Mouse (Mus musculus): Measurements from ENCODE around the gene Ncor1. TPM values are rescaled to one million over a fixed set of nuclear protein-coding genes. Genes with fewer than 3 reads are reported as not detected.

Gene Ncor1
- total RNA-seq, 1 experiment from 2014 or later: 292 TPM

GRCm38 (mm10) chr11:62281601-62281997, 176.7 kb downstream of the Ncor1 start:
- ATAC-seq (replicated peaks; ENCODE audit: insufficient number of reproducible peaks, low FRiP score, low TSS enrichment, poor library complexity, severe bottlenecking): no peak

- peak; percentile 85 for ATAC-seq (replicated peaks; ENCODE audit: insufficient number of reproducible peaks, low FRiP score, low TSS enrichment, poor library complexity, severe bottlenecking)
Observed at GRCm38 (mm10) chr11:62280675-62281600, 177.4 kb downstream of the Ncor1 start, which contains the start of the genes Zswim7 and Ttc19. TSS of gene Zswim7 (minus strand) at chr11:62281375. TSS of gene Ttc19 (plus strand) at chr11:62281473.

DNA sequence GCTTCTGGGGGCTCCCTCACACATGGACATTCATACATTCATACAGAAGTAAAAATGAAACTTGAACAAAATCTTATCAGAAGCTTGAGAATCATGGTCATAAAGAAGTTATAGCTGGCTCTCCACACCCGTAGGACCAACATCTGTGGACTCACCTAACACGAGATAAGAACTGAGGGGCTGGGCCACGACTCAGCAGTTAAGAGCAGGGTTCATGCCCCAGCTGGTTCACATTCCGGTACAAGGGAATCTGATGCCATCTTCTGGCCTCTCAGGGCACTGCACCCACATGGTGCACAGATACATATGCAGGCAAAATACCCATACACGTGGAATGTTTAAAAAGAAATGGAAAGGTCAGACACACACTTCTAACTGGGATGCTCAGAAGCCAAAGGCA, 180.3 kb downstream of the Ncor1 start:
- ATAC-seq (replicated peaks; ENCODE audit: insufficient number of reproducible peaks, low FRiP score, low TSS enrichment, poor library complexity, severe bottlenecking): peak; percentile 56

GRCm38 (mm10) chr11:62277086-62277485, 181.3 kb downstream of the Ncor1 start:
- no peak for ATAC-seq (replicated peaks; ENCODE audit: insufficient number of reproducible peaks, low FRiP score, low TSS enrichment, poor library complexity, severe bottlenecking)

DNA sequence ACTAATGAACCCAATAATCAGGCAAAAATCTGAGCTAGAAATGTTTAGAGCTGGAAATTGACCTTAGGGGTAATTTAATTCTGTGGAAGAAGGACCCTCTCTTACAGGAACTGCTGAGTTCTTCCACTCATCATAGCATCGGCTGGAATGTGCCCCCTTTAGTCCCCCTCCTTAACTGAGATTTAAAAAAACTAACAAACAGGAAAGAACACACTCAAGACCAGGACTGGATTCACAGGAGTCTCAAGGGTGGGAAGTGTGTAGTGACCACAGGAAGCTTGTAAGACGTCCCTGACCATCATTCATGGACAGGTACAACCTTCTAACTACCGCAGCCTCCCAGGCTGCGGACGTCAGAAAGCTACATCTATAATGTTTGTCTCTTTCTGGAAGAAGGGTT, 187.5 kb downstream of the Ncor1 start:
- no peak for ATAC-seq (replicated peaks; ENCODE audit: insufficient number of reproducible peaks, low FRiP score, low TSS enrichment, poor library complexity, severe bottlenecking)

GRCm38 (mm10) chr11:62269097-62269496, 189.2 kb downstream of the Ncor1 start:
- no peak for ATAC-seq (replicated peaks; ENCODE audit: insufficient number of reproducible peaks, low FRiP score, low TSS enrichment, poor library complexity, severe bottlenecking)

GRCm38 (mm10) chr11:62268381-62268780, 190.0 kb downstream of the Ncor1 start:
- ATAC-seq (replicated peaks; ENCODE audit: insufficient number of reproducible peaks, low FRiP score, low TSS enrichment, poor library complexity, severe bottlenecking): no peak

DNA sequence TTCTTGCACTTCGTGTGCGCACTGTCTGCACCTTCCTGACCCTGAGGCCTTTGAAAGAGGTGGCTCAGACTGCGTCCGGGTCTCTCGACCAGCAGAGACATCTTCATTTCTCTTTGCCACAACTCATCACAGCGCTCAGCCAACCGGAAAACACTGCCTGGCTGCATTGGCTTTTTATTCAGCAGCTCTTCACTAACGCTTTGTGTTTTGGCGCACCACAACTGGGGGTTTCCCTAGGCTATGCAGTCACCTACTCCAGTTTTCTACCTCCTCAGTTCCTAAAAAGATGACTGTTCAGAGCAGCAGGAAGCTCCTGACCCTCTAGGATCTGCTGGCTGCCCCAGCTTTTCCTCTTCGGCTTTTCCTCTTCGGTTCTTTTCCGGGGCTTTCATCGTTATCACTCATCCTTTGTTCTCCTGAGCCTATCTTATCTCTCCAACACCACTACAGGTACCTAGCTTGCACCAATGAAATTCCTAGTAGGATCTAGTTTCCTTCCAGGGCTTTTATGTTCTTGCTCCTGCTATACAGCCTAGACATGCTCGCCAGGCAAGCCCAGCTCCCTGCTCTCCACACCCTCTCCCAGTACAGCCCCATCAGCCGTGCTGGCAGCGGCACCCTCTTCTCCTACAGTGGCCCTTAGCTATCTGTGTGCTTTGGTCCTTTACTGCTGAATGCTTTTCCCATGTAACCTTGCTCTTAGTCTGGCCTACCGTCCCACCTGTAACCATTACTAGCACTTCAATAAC, 191.7 kb downstream of the Ncor1 start:
- no peak for ATAC-seq (replicated peaks; ENCODE audit: insufficient number of reproducible peaks, low FRiP score, low TSS enrichment, poor library complexity, severe bottlenecking)

Other genes starting within 250 kb of the Ncor1 start
- 3.2 to 12.4 TPM (median 7.9 TPM) in 3 replicates for gene Adora2b, start 209.6 kb downstream of the Ncor1 start, total RNA-seq (2017)
- gene Zswim7, start 177.2 kb downstream of the Ncor1 start, total RNA-seq (2017): 4.8 to 6.3 TPM (median 5.8 TPM) in 3 replicates
- gene Ttc19, start 177.1 kb downstream of the Ncor1 start, total RNA-seq (2017): 19.5 to 26.1 TPM (median 24.7 TPM) in 3 replicates
- gene Pigl, start 81 bp downstream of the Ncor1 start, total RNA-seq (2017): 4.1 to 7.1 TPM (median 4.7 TPM) in 3 replicates
- 6.1 to 14.6 TPM in 2 of 3 replicates, not detected in the other for gene Cenpv, start 80.7 kb upstream of the Ncor1 start, total RNA-seq (2017)
- 1,289 to 1,782 TPM (median 1,376 TPM) in 3 replicates for gene Ubb, start 92.6 kb upstream of the Ncor1 start, total RNA-seq (2017)
- 33.3 to 61.4 TPM (median 38.2 TPM) in 3 replicates for gene Trpv2, start 115.9 kb upstream of the Ncor1 start, total RNA-seq (2017)
- gene Lrrc75a, start 190.0 kb upstream of the Ncor1 start, total RNA-seq (2017): 1.3 to 6.4 TPM (median 4.1 TPM) in 3 replicates
- 11.6 to 45.4 TPM (median 31.4 TPM) in 3 replicates for gene Mmgt2, start 190.1 kb upstream of the Ncor1 start, total RNA-seq (2017)

Data from monocyte, adult 5-6 weeks (primary cell).